Mouse (Mus musculus): ENCODE results near the gene Arhgap27. TPM values are rescaled to one million over a fixed set of nuclear protein-coding genes. Genes with fewer than 3 reads are reported as not detected.

Gene Arhgap27
- total and polyA plus RNA-seq, 3 experiments, result 14.1 to 22.9 (median 18.5) TPM

DNA sequence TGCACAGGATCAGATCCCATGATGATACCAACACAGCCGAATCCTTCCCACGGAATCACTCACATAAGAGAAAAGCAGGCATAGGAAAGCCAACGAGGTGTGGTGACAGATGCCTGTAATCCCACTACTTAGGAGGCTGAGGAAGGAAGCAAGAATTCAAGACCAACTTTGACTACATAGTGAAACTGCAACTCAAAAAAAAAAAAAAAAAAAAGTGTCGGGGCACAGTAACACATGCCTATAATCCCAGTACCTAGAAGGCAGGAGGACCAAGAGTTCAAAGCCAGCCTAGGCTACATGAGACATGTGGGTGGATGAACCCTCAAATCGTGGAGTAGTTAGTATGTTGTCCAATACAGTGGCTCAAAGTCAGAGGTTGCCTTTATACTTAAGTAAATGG lies 12.3 kb upstream of the Arhgap27 start:
- peaks cover 3% of the 10 kb centered on the region; the same call in 1 of the 2 replicates for H3K36me3 ChIP-seq (ENCODE audit: control insufficient read depth, insufficient read depth, low read length)
- peaks cover 1% of the 10 kb centered on the region; the same call in 1 of the 2 replicates for H3K79me2 ChIP-seq (replicated peaks; ENCODE audit: control insufficient read depth, insufficient read depth, low read length)
- intact Hi-C loops (cut with DNase I), result no loop called here
- peak overlapping the region; percentile 55 for H3K27ac ChIP-seq
- no peaks in the 10 kb centered on the region for H3K27me3 ChIP-seq (ENCODE audit: control insufficient read depth, insufficient read depth, low read length)
- 51% methylated on average over 5 of the region's 5 CpGs for WGBS
- TF ChIP-seq POLR2A (IDR thresholded peaks at IDR 0.05; ENCODE audit: insufficient read depth, low read depth, low read length), result no peak
- no peak for TF ChIP-seq EP300 (IDR thresholded peaks at IDR 0.05; ENCODE audit: insufficient read depth, low read depth, low read length)
- TF ChIP-seq CTCF (IDR thresholded peaks at IDR 0.05), result no peak
- DNase-seq, result no peak
- H3K4me3 ChIP-seq, result no peak overlapping the region
- H3K9ac ChIP-seq (ENCODE audit: low read depth, low read length), result no peak overlapping the region
- peaks cover 21% of the 10 kb centered on the region for H3K4me1 ChIP-seq (ENCODE audit: control insufficient read depth, insufficient read depth, low read length)

- no peak for TF ChIP-seq POLR2A (IDR thresholded peaks at IDR 0.05; ENCODE audit: insufficient read depth, low read depth, low read length)
- TF ChIP-seq CTCF (IDR thresholded peaks at IDR 0.05), result no peak
- TF ChIP-seq EP300 (IDR thresholded peaks at IDR 0.05; ENCODE audit: insufficient read depth, low read depth, low read length), result no peak
- 27% methylated on average over 1 of the region's 1 CpGs for WGBS
- no peak overlapping the region for H3K4me3 ChIP-seq
- peaks cover 25% of the 10 kb centered on the region for H3K4me1 ChIP-seq (ENCODE audit: control insufficient read depth, insufficient read depth, low read length)
- peak overlapping the region; percentile 55 for H3K27ac ChIP-seq
- H3K9ac ChIP-seq (ENCODE audit: low read depth, low read length), result no peak overlapping the region
- H3K27me3 ChIP-seq (ENCODE audit: control insufficient read depth, insufficient read depth, low read length), result no peaks in the 10 kb centered on the region
- H3K36me3 ChIP-seq (ENCODE audit: control insufficient read depth, insufficient read depth, low read length), result peaks cover 3% of the 10 kb centered on the region; the same call in 1 of the 2 replicates
- H3K79me2 ChIP-seq (replicated peaks; ENCODE audit: control insufficient read depth, insufficient read depth, low read length), result peaks cover 1% of the 10 kb centered on the region; the same call in 1 of the 2 replicates
- intact Hi-C loops (cut with DNase I), result no loop called here
- peak in 1 of 2 experiments; percentile 45 for DNase-seq
These were observed 11.8 kb upstream of the Arhgap27 start for GRCm38 (mm10) chr11:103375258-103375657.

DNA sequence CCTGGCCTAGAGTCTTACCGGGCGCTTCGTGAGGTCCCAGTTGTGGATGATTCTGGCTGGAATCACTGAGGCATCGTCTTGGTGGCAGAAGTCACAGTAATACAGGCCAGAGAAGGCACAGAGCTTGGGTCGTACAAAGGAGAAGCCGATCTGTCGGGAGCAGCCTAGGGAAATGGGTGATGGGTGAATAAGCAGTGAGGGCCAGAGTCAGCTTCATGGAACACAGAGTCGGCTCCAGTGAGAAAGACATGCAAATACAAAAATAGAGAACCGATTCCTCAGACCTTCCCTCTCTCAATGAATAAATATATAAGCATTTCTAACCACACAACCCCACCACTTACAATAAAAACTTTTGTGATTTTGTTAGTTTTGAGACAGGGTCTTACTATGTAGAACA lies 10.4 kb upstream of the Arhgap27 start:
- 93% methylated on average over 9 of the region's 9 CpGs for WGBS

DNA sequence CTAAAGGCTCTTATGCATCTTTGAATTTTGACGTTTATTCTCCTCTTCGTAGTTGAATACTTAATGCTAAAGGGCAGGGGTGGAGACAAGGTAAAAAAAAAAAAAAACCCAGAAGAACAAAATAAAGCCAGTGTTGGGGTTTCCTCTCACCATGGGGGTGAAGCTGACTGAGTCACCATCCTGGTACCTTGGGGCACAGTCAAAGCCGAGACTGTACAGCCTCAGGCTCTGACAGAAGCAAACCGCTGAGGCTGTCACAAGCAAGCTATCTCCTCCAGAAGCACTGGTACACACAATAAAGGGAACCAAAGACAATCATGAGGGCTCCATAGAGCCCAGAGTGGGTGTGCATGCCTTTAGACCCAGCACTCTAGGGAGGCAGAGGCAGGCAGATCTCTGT lies 9.1 kb upstream of the Arhgap27 start:
- Histone ChIP-seq H3K4me3 (no peak overlapping the region), H3K4me1 (ENCODE audit: control insufficient read depth, insufficient read depth, low read length) (peaks cover 32% of the 10 kb centered on the region), H3K27me3 (ENCODE audit: control insufficient read depth, insufficient read depth, low read length) (no peaks in the 10 kb centered on the region), H3K9ac (ENCODE audit: low read depth, low read length) (no peak overlapping the region), H3K27ac (peak overlapping the region; percentile 77), H3K36me3 (ENCODE audit: control insufficient read depth, insufficient read depth, low read length) (peaks cover 4% of the 10 kb centered on the region; the same call in 1 of the 2 replicates), H3K79me2 (replicated peaks; ENCODE audit: control insufficient read depth, insufficient read depth, low read length) (peaks cover 1% of the 10 kb centered on the region; the same call in 1 of the 2 replicates)
- intact Hi-C loops (cut with DNase I), result no loop called here
- TF ChIP-seq CTCF (IDR thresholded peaks at IDR 0.05), result no peak
- TF ChIP-seq POLR2A (IDR thresholded peaks at IDR 0.05; ENCODE audit: insufficient read depth, low read depth, low read length), result no peak
- TF ChIP-seq EP300 (IDR thresholded peaks at IDR 0.05; ENCODE audit: insufficient read depth, low read depth, low read length), result no peak
- WGBS, result 67% methylated on average over 4 of the region's 4 CpGs
- no peak for DNase-seq

More for the DNA sequence above, 10.4 kb upstream of the Arhgap27 start:
- no peaks in the 10 kb centered on the region for H3K27me3 ChIP-seq (ENCODE audit: control insufficient read depth, insufficient read depth, low read length)
- peaks cover 1% of the 10 kb centered on the region; the same call in 1 of the 2 replicates for H3K79me2 ChIP-seq (replicated peaks; ENCODE audit: control insufficient read depth, insufficient read depth, low read length)
- intact Hi-C loops (cut with DNase I), result no loop called here
- no peak for DNase-seq
- H3K4me3 ChIP-seq, result no peak overlapping the region
- TF ChIP-seq CTCF (IDR thresholded peaks at IDR 0.05) (no peak), EP300 (IDR thresholded peaks at IDR 0.05; ENCODE audit: insufficient read depth, low read depth, low read length) (no peak), POLR2A (IDR thresholded peaks at IDR 0.05; ENCODE audit: insufficient read depth, low read depth, low read length) (no peak)
- peaks cover 5% of the 10 kb centered on the region; the same call in 1 of the 2 replicates for H3K36me3 ChIP-seq (ENCODE audit: control insufficient read depth, insufficient read depth, low read length)
- H3K27ac ChIP-seq, result no peak overlapping the region
- no peak overlapping the region for H3K9ac ChIP-seq (ENCODE audit: low read depth, low read length)
- peaks cover 32% of the 10 kb centered on the region for H3K4me1 ChIP-seq (ENCODE audit: control insufficient read depth, insufficient read depth, low read length)

DNA sequence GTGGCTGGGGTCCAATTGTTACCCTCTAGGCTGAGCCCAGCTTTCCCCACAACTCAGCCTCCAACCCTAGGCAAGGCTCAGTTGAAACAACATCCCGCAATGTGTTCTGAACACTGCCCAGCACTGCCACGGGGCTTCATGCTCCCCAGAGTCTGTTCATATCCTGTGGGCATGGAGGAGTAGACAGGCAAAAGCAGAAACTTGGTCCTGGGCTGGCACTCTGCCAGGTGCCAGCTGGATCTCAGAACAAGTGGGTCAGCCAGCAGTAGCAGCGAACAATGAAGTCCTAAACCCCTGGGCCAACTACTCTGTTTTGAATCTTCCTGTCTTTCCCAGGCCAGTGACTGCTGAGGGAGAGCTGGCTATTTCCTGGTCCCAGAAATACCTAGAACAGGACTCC lies 8.6 kb upstream of the Arhgap27 start:
- Histone ChIP-seq H3K4me1 (ENCODE audit: control insufficient read depth, insufficient read depth, low read length) (peaks cover 32% of the 10 kb centered on the region), H3K79me2 (replicated peaks; ENCODE audit: control insufficient read depth, insufficient read depth, low read length) (peaks cover 1% of the 10 kb centered on the region; the same call in 1 of the 2 replicates), H3K27ac (peak overlapping the region; percentile 77), H3K9ac (ENCODE audit: low read depth, low read length) (no peak overlapping the region), H3K36me3 (ENCODE audit: control insufficient read depth, insufficient read depth, low read length) (peaks cover 4% of the 10 kb centered on the region; the same call in 1 of the 2 replicates), H3K4me3 (no peak overlapping the region), H3K27me3 (ENCODE audit: control insufficient read depth, insufficient read depth, low read length) (no peaks in the 10 kb centered on the region)
- WGBS, result 21% methylated on average over 3 of the region's 3 CpGs
- TF ChIP-seq CTCF (IDR thresholded peaks at IDR 0.05) (no peak), POLR2A (IDR thresholded peaks at IDR 0.05; ENCODE audit: insufficient read depth, low read depth, low read length) (no peak), EP300 (IDR thresholded peaks at IDR 0.05; ENCODE audit: insufficient read depth, low read depth, low read length) (no peak)
- intact Hi-C loops (cut with DNase I), result no loop called here
- peak in 1 of 2 experiments; percentile 60 for DNase-seq

GRCm38 (mm10) chr11:103371222-103371539 lies 7.7 kb upstream of the Arhgap27 start:
- H3K27ac ChIP-seq, result peak overlapping the region; percentile 77
- 49% methylated on average over 3 of the region's 3 CpGs for WGBS
- H3K27me3 ChIP-seq (ENCODE audit: control insufficient read depth, insufficient read depth, low read length), result no peaks in the 10 kb centered on the region
- peak; percentile 55 for TF ChIP-seq POLR2A (IDR thresholded peaks at IDR 0.05; ENCODE audit: insufficient read depth, low read depth, low read length)
- peak; percentile 98 for TF ChIP-seq EP300 (IDR thresholded peaks at IDR 0.05; ENCODE audit: insufficient read depth, low read depth, low read length)
- no peak for TF ChIP-seq CTCF (IDR thresholded peaks at IDR 0.05)
- H3K79me2 ChIP-seq (replicated peaks; ENCODE audit: control insufficient read depth, insufficient read depth, low read length), result peaks cover 1% of the 10 kb centered on the region; the same call in 1 of the 2 replicates
- peaks cover 32% of the 10 kb centered on the region for H3K4me1 ChIP-seq (ENCODE audit: control insufficient read depth, insufficient read depth, low read length)
- intact Hi-C loops (cut with DNase I), result loop anchor here (1.0 kb wide), 1 partner anchor 8 kb away; the partner anchor contains the start of gene Arhgap27
- no peak overlapping the region for H3K4me3 ChIP-seq
- no peak overlapping the region for H3K9ac ChIP-seq (ENCODE audit: low read depth, low read length)
- DNase-seq, result peak in 1 of 2 experiments; percentile 66
- peaks cover 4% of the 10 kb centered on the region; the same call in 1 of the 2 replicates for H3K36me3 ChIP-seq (ENCODE audit: control insufficient read depth, insufficient read depth, low read length)

Data from heart, adult 2 months (tissue).